Mouse (Mus musculus): Measurements from ENCODE around the gene Zcchc24. TPM values are rescaled to one million over a fixed set of nuclear protein-coding genes. Genes with fewer than 3 reads are reported as not detected.
A peak's percentile ranks its signal among the peaks of the same experiment; 100 is the strongest.

Gene Zcchc24
- polyA plus RNA-seq, 1 experiment from 2014 or later = 19.3 TPM

DNA sequence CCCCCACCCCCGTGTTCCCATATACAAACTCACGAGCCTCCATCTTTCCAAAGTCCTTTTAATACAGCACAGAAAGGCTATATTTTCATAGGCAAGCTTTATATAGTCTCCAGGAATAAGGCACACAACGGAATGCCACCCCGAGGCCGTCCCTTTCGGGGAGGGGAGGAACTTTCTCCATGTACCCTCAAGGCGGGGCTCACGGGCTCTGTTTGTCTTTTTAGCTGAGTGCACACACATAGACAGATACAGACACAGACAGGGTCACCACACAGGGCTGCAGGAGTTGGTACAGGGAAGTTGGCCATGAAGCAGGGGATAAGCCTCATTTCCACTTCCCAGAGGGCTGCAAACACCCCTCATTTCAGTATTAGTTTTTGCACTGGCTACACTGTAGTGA, 57.2 kb downstream of the Zcchc24 start:
- DNase-seq (ENCODE audit: low spot score) = no peak
- 0 out of 2 replicates have a peak, but pooled peaks cover 3% of the 10 kb centered on the region for H3K36me3 ChIP-seq (ENCODE audit: insufficient read depth, low read length)
- ATAC-seq = no peak
- H3K27me3 ChIP-seq (replicated peaks; ENCODE audit: insufficient read depth, low read length) = no peaks in the 10 kb centered on the region
- H3K9ac ChIP-seq (replicated peaks; ENCODE audit: low read depth) = no peak overlapping the region
- H3K9me3 ChIP-seq (ENCODE audit: low read length) = no peaks in the 10 kb centered on the region
- 36% methylated on average over 8 of the region's 8 CpGs for WGBS
- peak overlapping the region; percentile 20; the same call in 1 of the 2 replicates for H3K27ac ChIP-seq (ENCODE audit: low read length)
- TF ChIP-seq EP300 (IDR thresholded peaks at IDR 0.05) (no peak), CTCF (IDR thresholded peaks at IDR 0.05) (no peak)
- H3K4me2 ChIP-seq (replicated peaks; ENCODE audit: low read depth, low read length) = no peak overlapping the region
- H3K4me3 ChIP-seq (ENCODE audit: low read depth, low read length) = no peak overlapping the region
- H3K4me1 ChIP-seq (ENCODE audit: insufficient read depth, low read depth, low read length) = peaks cover 11% of the 10 kb centered on the region; the same call in 1 of the 2 replicates

DNA sequence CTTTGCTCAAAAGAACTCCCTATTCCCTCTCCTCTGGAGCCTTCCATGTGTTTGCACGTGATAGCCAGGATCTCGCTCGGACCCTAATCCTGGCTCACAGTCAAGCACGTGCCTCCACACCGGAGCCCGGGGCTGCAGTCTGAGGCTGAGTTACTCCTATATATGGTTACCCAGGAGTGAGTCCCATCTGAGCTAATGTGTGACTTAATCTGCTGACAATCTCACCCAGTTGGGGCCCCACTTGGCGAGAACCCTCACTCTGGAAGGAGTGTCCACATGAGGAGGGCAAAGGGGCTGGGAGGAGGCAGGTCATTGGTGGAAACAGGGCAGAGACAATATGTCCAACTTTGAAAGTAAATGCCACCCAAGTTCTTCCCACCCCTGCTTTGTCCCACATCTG, 57.7 kb downstream of the Zcchc24 start:
- no peak for DNase-seq (ENCODE audit: low spot score)

DNA sequence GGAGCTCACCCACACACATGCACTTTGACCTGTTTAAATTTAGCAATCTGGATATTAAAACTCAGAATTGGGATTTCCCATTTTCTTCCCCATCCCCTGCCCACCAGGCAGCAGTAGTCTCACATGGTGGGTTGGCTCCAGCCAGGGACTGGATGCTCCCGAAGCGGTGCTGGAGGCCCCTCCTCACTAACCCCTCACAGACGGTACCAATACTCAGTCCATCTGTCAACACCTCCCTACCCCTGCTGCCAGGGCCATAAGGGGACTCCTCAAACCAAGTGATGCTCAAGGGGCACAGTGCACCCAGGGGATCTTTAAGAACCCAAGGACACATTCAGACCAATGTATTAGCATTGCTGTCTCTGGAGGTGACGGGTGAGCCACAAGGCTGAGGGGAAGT, 58.2 kb downstream of the Zcchc24 start:
- DNase-seq (ENCODE audit: low spot score) = no peak
- no peak overlapping the region for H3K27ac ChIP-seq (ENCODE audit: low read length)
- H3K9me3 ChIP-seq (ENCODE audit: low read length) = no peaks in the 10 kb centered on the region
- H3K4me1 ChIP-seq (ENCODE audit: insufficient read depth, low read depth, low read length) = peaks cover 11% of the 10 kb centered on the region; the same call in 1 of the 2 replicates
- H3K36me3 ChIP-seq (ENCODE audit: insufficient read depth, low read length) = 0 out of 2 replicates have a peak, but pooled peaks cover 3% of the 10 kb centered on the region
- TF ChIP-seq CTCF (IDR thresholded peaks at IDR 0.05) = peak; percentile 23; the same call in 1 of the 2 replicates
- no peak for TF ChIP-seq EP300 (IDR thresholded peaks at IDR 0.05)
- no peak overlapping the region for H3K9ac ChIP-seq (replicated peaks; ENCODE audit: low read depth)
- H3K4me2 ChIP-seq (replicated peaks; ENCODE audit: low read depth, low read length) = no peak overlapping the region
- no peak for ATAC-seq
- no peaks in the 10 kb centered on the region for H3K27me3 ChIP-seq (replicated peaks; ENCODE audit: insufficient read depth, low read length)
- WGBS = 63% methylated on average over 4 of the region's 4 CpGs
- no peak overlapping the region for H3K4me3 ChIP-seq (ENCODE audit: low read depth, low read length)

More for the DNA sequence above, 57.7 kb downstream of the Zcchc24 start:
- no peak overlapping the region for H3K9ac ChIP-seq (replicated peaks; ENCODE audit: low read depth)
- 0 out of 2 replicates have a peak, but pooled peaks cover 3% of the 10 kb centered on the region for H3K36me3 ChIP-seq (ENCODE audit: insufficient read depth, low read length)
- ATAC-seq = peak; percentile 18
- H3K4me3 ChIP-seq (ENCODE audit: low read depth, low read length) = no peak overlapping the region
- H3K4me1 ChIP-seq (ENCODE audit: insufficient read depth, low read depth, low read length) = peaks cover 11% of the 10 kb centered on the region; the same call in 1 of the 2 replicates
- no peaks in the 10 kb centered on the region for H3K27me3 ChIP-seq (replicated peaks; ENCODE audit: insufficient read depth, low read length)
- no peak overlapping the region for H3K4me2 ChIP-seq (replicated peaks; ENCODE audit: low read depth, low read length)
- TF ChIP-seq EP300 (IDR thresholded peaks at IDR 0.05) (no peak), CTCF (IDR thresholded peaks at IDR 0.05) (no peak)
- no peak overlapping the region for H3K27ac ChIP-seq (ENCODE audit: low read length)
- 25% methylated on average over 7 of the region's 7 CpGs for WGBS
- H3K9me3 ChIP-seq (ENCODE audit: low read length) = no peaks in the 10 kb centered on the region

DNA sequence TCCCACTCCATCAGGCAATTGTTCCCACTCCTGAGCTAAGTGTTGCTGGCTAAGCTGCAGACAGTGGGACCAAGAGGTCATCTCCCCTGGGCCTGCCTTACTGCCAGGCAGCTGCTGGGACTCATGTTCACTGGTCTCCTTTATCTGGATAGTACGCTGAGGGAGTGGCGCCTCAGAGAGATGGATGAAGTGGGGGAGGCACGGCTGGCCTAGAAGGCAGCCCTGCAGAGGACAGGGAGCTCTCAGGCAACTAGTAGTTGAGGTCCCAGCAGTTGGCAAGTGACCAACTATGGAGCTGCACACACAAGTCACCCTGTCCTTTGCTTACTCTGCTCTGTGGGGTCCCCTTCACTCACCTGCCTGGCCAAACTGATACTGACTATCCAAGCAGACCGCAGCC, 58.8 kb downstream of the Zcchc24 start:
- no peak overlapping the region for H3K4me2 ChIP-seq (replicated peaks; ENCODE audit: low read depth, low read length)
- no peaks in the 10 kb centered on the region for H3K9me3 ChIP-seq (ENCODE audit: low read length)
- peak; percentile 71 for DNase-seq (ENCODE audit: low spot score)
- H3K27ac ChIP-seq (ENCODE audit: low read length) = peak overlapping the region; percentile 75; the same call in 1 of the 2 replicates
- 20% methylated on average over 4 of the region's 4 CpGs for WGBS
- no peak overlapping the region for H3K9ac ChIP-seq (replicated peaks; ENCODE audit: low read depth)
- H3K27me3 ChIP-seq (replicated peaks; ENCODE audit: insufficient read depth, low read length) = no peaks in the 10 kb centered on the region
- peak; percentile 36 for ATAC-seq
- no peak overlapping the region for H3K4me3 ChIP-seq (ENCODE audit: low read depth, low read length)
- H3K36me3 ChIP-seq (ENCODE audit: insufficient read depth, low read length) = 0 out of 2 replicates have a peak, but pooled peaks cover 3% of the 10 kb centered on the region
- peaks cover 11% of the 10 kb centered on the region; the same call in 1 of the 2 replicates for H3K4me1 ChIP-seq (ENCODE audit: insufficient read depth, low read depth, low read length)
- TF ChIP-seq CTCF (IDR thresholded peaks at IDR 0.05) (no peak), EP300 (IDR thresholded peaks at IDR 0.05) (no peak)

DNA sequence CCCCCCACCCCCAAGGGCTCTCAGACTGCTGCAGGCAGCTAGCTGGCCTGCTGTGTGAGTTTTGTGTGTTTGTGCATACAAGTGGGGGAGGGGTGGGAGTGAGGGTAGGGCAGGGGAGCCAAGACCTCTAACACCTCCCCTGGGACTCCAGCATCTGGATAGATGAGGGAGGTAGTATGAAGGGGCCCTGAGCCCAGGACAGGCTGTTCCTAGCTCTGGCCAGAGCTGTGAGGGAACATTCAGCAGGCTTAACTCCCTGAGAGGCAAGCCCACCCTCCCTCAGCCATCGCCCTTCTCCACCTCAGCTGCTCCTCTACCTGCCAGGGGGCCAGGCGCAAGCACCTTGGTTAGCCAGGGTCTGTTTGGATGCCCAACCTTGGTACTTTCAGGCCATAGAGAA, 59.9 kb downstream of the Zcchc24 start:
- ATAC-seq = peak; percentile 47
- no peak overlapping the region for H3K9ac ChIP-seq (replicated peaks; ENCODE audit: low read depth)
- H3K4me2 ChIP-seq (replicated peaks; ENCODE audit: low read depth, low read length) = no peak overlapping the region
- WGBS = 80% methylated on average over 2 of the region's 2 CpGs
- H3K4me1 ChIP-seq (ENCODE audit: insufficient read depth, low read depth, low read length) = peaks cover 11% of the 10 kb centered on the region; the same call in 1 of the 2 replicates
- no peaks in the 10 kb centered on the region for H3K9me3 ChIP-seq (ENCODE audit: low read length)
- peak; percentile 30; the same call in 1 of the 2 replicates for TF ChIP-seq EP300 (IDR thresholded peaks at IDR 0.05)
- TF ChIP-seq CTCF (IDR thresholded peaks at IDR 0.05) = no peak
- DNase-seq (ENCODE audit: low spot score) = peak; percentile 51
- H3K36me3 ChIP-seq (ENCODE audit: insufficient read depth, low read length) = no peaks in the 10 kb centered on the region
- no peak overlapping the region for H3K4me3 ChIP-seq (ENCODE audit: low read depth, low read length)
- peak overlapping the region; percentile 75 for H3K27ac ChIP-seq (ENCODE audit: low read length)
- no peaks in the 10 kb centered on the region for H3K27me3 ChIP-seq (replicated peaks; ENCODE audit: insufficient read depth, low read length)

DNA sequence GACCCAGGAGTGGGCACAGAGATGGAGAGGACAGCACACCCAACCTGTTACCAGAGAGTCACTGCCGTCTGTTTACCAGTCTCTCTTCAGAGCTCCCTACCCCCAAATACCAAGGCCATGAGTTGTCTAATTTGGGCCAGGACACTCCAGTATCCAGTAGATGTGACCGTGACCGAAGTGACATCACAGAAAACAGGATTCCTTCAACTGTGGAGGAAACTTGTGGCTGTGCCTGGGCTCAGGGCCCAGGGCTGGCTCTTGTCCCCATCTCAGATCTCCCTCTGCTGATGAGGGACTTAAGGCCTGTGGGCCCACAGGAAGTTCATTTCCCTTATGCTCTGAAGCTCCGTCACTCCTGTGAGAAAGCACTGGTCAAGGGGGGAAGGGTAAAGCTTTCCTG, 60.4 kb downstream of the Zcchc24 start:
- Histone ChIP-seq H3K4me2 (replicated peaks; ENCODE audit: low read depth, low read length) (no peak overlapping the region), H3K4me1 (ENCODE audit: insufficient read depth, low read depth, low read length) (peaks cover 11% of the 10 kb centered on the region; the same call in 1 of the 2 replicates), H3K36me3 (ENCODE audit: insufficient read depth, low read length) (no peaks in the 10 kb centered on the region), H3K9me3 (ENCODE audit: low read length) (no peaks in the 10 kb centered on the region), H3K4me3 (ENCODE audit: low read depth, low read length) (no peak overlapping the region), H3K27ac (ENCODE audit: low read length) (peak overlapping the region; percentile 75), H3K27me3 (replicated peaks; ENCODE audit: insufficient read depth, low read length) (no peaks in the 10 kb centered on the region), H3K9ac (replicated peaks; ENCODE audit: low read depth) (no peak overlapping the region)
- DNase-seq (ENCODE audit: low spot score) (peak; percentile 79), ATAC-seq (peak; percentile 65)
- 34% methylated on average over 4 of the region's 4 CpGs for WGBS
- peak; percentile 21; the same call in 1 of the 2 replicates for TF ChIP-seq EP300 (IDR thresholded peaks at IDR 0.05)
- peak; percentile 12; the same call in 1 of the 2 replicates for TF ChIP-seq CTCF (IDR thresholded peaks at IDR 0.05)

Measured in lung, postnatal 0 days (tissue).